Mouse (Mus musculus): ENCODE measurements at regions not wholly inside any gene's neighbourhood (a gene's known extent, or its start where the extent isn't known, plus 50 kb on each side); places are given as distances from the start of the nearest gene placed in this dataset.

DNA sequence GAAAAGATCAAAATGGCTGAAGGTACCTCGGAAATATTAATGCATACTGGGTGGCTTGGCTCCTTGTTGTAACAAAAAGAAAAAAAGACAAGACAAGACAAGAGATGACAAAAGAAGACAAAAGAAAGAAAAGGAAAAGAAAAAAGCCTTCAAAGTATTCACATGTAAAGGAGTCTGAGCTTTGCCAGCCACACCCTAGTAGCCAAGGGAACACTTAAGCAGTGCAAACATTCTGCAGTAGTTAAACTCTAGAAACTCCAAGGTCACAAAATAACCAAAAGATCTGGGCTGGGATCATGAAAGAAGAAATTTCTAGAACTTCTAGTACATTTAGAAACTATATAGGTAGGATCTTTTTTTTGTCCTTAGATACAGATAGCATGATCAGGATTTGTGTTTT is 108.3 kb upstream of the Zic4 start:
- no peaks in the 10 kb centered on the region for H3K27me3 ChIP-seq (ENCODE audit: control insufficient read depth, insufficient read depth, low read length)
- DNase-seq (ENCODE audit: extremely low read depth, low read depth, low spot score): no peak
- H3K27ac ChIP-seq (replicated peaks; ENCODE audit: insufficient read depth, low read depth, low read length): no peak overlapping the region
- WGBS: 83% methylated on average over 1 of the region's 1 CpGs
- no peak overlapping the region for H3K4me3 ChIP-seq (ENCODE audit: insufficient read depth, low read depth, low read length)
- TF ChIP-seq CTCF (IDR thresholded peaks at IDR 0.05; ENCODE audit: low read depth, low read length) (no peak), POLR2A (IDR thresholded peaks at IDR 0.05; ENCODE audit: extremely low read depth, insufficient read depth, low read length) (no peak)
- H3K36me3 ChIP-seq (ENCODE audit: control insufficient read depth, insufficient read depth, low read length): no peaks in the 10 kb centered on the region
- H3K4me1 ChIP-seq (ENCODE audit: control insufficient read depth, insufficient read depth, low read length): no peaks in the 10 kb centered on the region
- no peak overlapping the region for H3K9ac ChIP-seq (ENCODE audit: low read depth, low read length)
- no peaks in the 10 kb centered on the region for H3K79me2 ChIP-seq (ENCODE audit: control insufficient read depth, insufficient read depth, low read length)

DNA sequence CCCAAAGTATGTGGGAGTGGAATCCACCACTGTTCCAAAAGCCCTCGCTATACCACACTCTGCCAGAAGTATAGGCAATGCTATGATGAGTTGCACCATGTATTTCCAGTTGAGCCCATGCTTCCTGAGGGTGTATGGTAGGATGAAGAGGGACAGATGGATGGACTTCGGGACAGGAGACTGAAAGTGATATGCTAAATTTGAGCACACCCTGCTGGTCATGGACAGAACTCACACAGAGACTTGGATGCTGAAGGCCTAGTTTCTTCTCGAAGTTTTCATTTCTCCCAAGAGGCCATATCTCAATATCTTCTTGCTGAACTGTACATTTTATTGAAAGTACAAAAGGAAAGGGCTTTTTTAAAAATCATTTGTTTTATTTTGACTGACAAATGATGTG is 70.9 kb upstream of the Zic4 start:
- no peaks in the 10 kb centered on the region for H3K27me3 ChIP-seq (ENCODE audit: control insufficient read depth, insufficient read depth, low read length)
- H3K4me1 ChIP-seq (ENCODE audit: control insufficient read depth, insufficient read depth, low read length): no peaks in the 10 kb centered on the region
- no peak overlapping the region for H3K9ac ChIP-seq (ENCODE audit: low read depth, low read length)
- no peaks in the 10 kb centered on the region for H3K36me3 ChIP-seq (ENCODE audit: control insufficient read depth, insufficient read depth, low read length)
- H3K27ac ChIP-seq (replicated peaks; ENCODE audit: insufficient read depth, low read depth, low read length): no peak overlapping the region
- WGBS: 54% methylated on average over 3 of the region's 3 CpGs
- no peaks in the 10 kb centered on the region for H3K79me2 ChIP-seq (ENCODE audit: control insufficient read depth, insufficient read depth, low read length)
- peak; percentile 53 for DNase-seq (ENCODE audit: extremely low read depth, low read depth, low spot score)
- TF ChIP-seq CTCF (IDR thresholded peaks at IDR 0.05; ENCODE audit: low read depth, low read length) (no peak), POLR2A (IDR thresholded peaks at IDR 0.05; ENCODE audit: extremely low read depth, insufficient read depth, low read length) (no peak)
- H3K4me3 ChIP-seq (ENCODE audit: insufficient read depth, low read depth, low read length): no peak overlapping the region
